Mouse (Mus musculus) heart, postnatal 0 days (tissue): ENCODE data around the gene Tbkbp1. TPM values are rescaled to one million over a fixed set of nuclear protein-coding genes. Genes with fewer than 3 reads are reported as not detected.

ENCODE experiments used
- ATAC-seq: fragments of 200-750 bp; cut with Nextera tagmentation; 2 replicates; pipeline ENCODE4 v1.8.0; 2017; ENCODE audit warnings: low read depth, moderate number of reproducible peaks, moderate library complexity; ENCODE audit not compliant: insufficient read depth
- DNase-seq: peaks from one replicate; pipeline ENCODE4 v3.0.0-alpha.2; 2016; ENCODE audit warnings: low spot score
- H3K27ac ChIP-seq: fragments of 300-500 bp; sonication (generic); 2 replicates; pipeline ENCODE4 v1.5.1; 2014; ENCODE audit warnings: low read depth, mild to moderate bottlenecking
- H3K27me3 ChIP-seq: fragments of 300-500 bp; sonication (generic); 2 replicates; pipeline ENCODE4 v1.6.1; 2014; ENCODE audit warnings: low read length, mixed read lengths; ENCODE audit not compliant: control insufficient read depth, insufficient read depth
- H3K36me3 ChIP-seq: fragments of 300-500 bp; sonication (generic); replicated peaks from 2 replicates; pipeline ENCODE4 v1.6.1; 2014; ENCODE audit warnings: low read length, mixed read lengths; ENCODE audit not compliant: control insufficient read depth, insufficient read depth
- H3K4me1 ChIP-seq: fragments of 300-500 bp; sonication (generic); 2 replicates; pipeline ENCODE4 v1.6.1; 2014; ENCODE audit warnings: antibody characterized with exemption; ENCODE audit not compliant: control insufficient read depth, insufficient read depth
- H3K4me2 ChIP-seq: fragments of 300-500 bp; sonication (generic); 2 replicates; pipeline ENCODE4 v1.6.1; 2014; ENCODE audit warnings: low read depth, mild to moderate bottlenecking, low read length, moderate library complexity
- H3K4me3 ChIP-seq: fragments of 300-500 bp; sonication (generic); 2 replicates; pipeline ENCODE4 v1.5.1; 2014; ENCODE audit warnings: low read depth, low read length
- H3K9ac ChIP-seq: fragments of 300-500 bp; sonication (generic); replicated peaks from 2 replicates; pipeline ENCODE4 v1.6.1; 2014; ENCODE audit warnings: low read depth, low read length, mixed read lengths
- H3K9me3 ChIP-seq: fragments of 300-500 bp; sonication (generic); replicated peaks from 2 replicates; pipeline ENCODE4 v1.6.1; 2016; ENCODE audit warnings: low read length; ENCODE audit not compliant: control insufficient read depth
- CTCF ChIP-seq: IDR thresholded peaks from 2 replicates; pipeline ENCODE4 v1.5.1; 2016; ENCODE audit warnings: antibody characterized with exemption, control low read depth, low read depth
- EP300 ChIP-seq: IDR thresholded peaks from 2 replicates; pipeline ENCODE4 v1.6.1; 2016; ENCODE audit warnings: antibody characterized with exemption, low read depth
- WGBS: fragments of 180-500 bp; shearing (Covaris S2); extraction: QIAGEN DNeasy Blood & Tissue Kit; methylation state at CpG from one replicate; pipeline ENCODE4 v1.1.7; 2014; 5-methylcytosine and 5-hydroxymethylcytosine counted together
- polyA plus RNA-seq: library from polyadenylated mRNA; unstranded; fragments of >200 nt; fragmentation: Nextera tagmentation; extraction: Ambion mirVana; gene quantifications from 2 replicates; pipeline ENCODE4 v1.2.1, GENCODE M21; 2015
- total RNA-seq: library from RNA; depleted of rRNA; stranded (reverse); fragments of >200 nt; gene quantifications from 2 replicates; pipeline ENCODE4 v1.2.3, GENCODE M21; 2014; ENCODE audit warnings: low replicate concordance

Tbkbp1 gene
- total and polyA plus RNA-seq, 2 experiments from 2014 or later: 2.8 to 8.9 TPM

- H3K4me3 ChIP-seq: peak overlapping the region; percentile 85
Observed at GRCm38 (mm10) chr11:97149026-97149425, 2.3 kb downstream of the Tbkbp1 start.

GRCm38 (mm10) chr11:97148591-97148990 is 2.7 kb downstream of the Tbkbp1 start:
- peak overlapping the region; percentile 99 for H3K4me2 ChIP-seq
- 0 out of 2 replicates have a peak, but pooled peaks cover 3% of the 10 kb centered on the region for H3K36me3 ChIP-seq
- no peaks in the 10 kb centered on the region for H3K9me3 ChIP-seq
- H3K9ac ChIP-seq: no peak overlapping the region
- H3K27ac ChIP-seq: peak overlapping the region; percentile 91
- 39% methylated on average over 12 of the region's 12 CpGs for WGBS
- peak overlapping the region; percentile 85 for H3K4me3 ChIP-seq
- peaks cover 3% of the 10 kb centered on the region; the same call in 1 of the 2 replicates for H3K27me3 ChIP-seq
- TF ChIP-seq EP300 (no peak), CTCF (no peak)
- peaks cover 24% of the 10 kb centered on the region; the same call in 1 of the 2 replicates for H3K4me1 ChIP-seq
- ATAC-seq (no peak), DNase-seq (no peak)

More at GRCm38 (mm10) chr11:97149026-97149425, 2.3 kb downstream of the Tbkbp1 start:
- DNase-seq (no peak), ATAC-seq (no peak)
- 42% methylated on average over 9 of the region's 9 CpGs for WGBS
- no peak for TF ChIP-seq CTCF
- no peak for TF ChIP-seq EP300
- H3K36me3 ChIP-seq: 0 out of 2 replicates have a peak, but pooled peaks cover 3% of the 10 kb centered on the region
- H3K9me3 ChIP-seq: no peaks in the 10 kb centered on the region
- H3K9ac ChIP-seq: no peak overlapping the region
- peak overlapping the region; percentile 91 for H3K27ac ChIP-seq
- peaks cover 24% of the 10 kb centered on the region; the same call in 1 of the 2 replicates for H3K4me1 ChIP-seq
- peaks cover 3% of the 10 kb centered on the region; the same call in 1 of the 2 replicates for H3K27me3 ChIP-seq
- H3K4me2 ChIP-seq: peak overlapping the region; percentile 99

DNA sequence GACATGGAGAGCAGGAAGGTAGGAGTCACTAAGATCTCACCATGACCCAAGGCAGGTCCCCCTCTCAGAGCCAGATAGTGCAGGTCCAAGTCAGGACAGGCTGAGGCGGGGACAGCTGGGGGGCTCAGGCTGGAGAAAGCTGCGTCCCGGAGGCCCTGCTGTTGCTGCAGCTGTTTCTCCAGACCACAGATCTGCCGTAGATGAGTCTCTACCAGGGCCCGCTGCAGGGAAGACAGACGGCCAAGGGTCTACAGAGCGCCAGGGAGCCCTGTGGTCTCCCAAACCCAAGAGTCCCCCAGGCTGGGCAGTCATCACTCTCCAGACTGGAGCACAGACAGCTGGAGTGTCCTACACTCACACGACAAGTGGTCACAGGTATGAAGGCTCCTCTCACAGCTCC is 4.0 kb downstream of the Tbkbp1 start:
- H3K4me2 ChIP-seq: no peak overlapping the region
- no peaks in the 10 kb centered on the region for H3K9me3 ChIP-seq
- DNase-seq (no peak), ATAC-seq (no peak)
- H3K36me3 ChIP-seq: peaks cover 7% of the 10 kb centered on the region; the same call in 1 of the 2 replicates
- WGBS: 76% methylated on average over 8 of the region's 8 CpGs
- peaks cover 20% of the 10 kb centered on the region; the same call in 1 of the 2 replicates for H3K4me1 ChIP-seq
- H3K4me3 ChIP-seq: no peak overlapping the region
- H3K27ac ChIP-seq: no peak overlapping the region
- H3K27me3 ChIP-seq: peaks cover 3% of the 10 kb centered on the region; the same call in 1 of the 2 replicates
- TF ChIP-seq CTCF (no peak), EP300 (no peak)
- no peak overlapping the region for H3K9ac ChIP-seq

- no peak overlapping the region for H3K27ac ChIP-seq
- DNase-seq: peak; percentile 56
- 7% methylated on average over 8 of the region's 8 CpGs for WGBS
- no peak overlapping the region for H3K4me3 ChIP-seq
- no peak for ATAC-seq
- peaks cover 9% of the 10 kb centered on the region; the same call in 1 of the 2 replicates for H3K36me3 ChIP-seq
- H3K9me3 ChIP-seq: no peaks in the 10 kb centered on the region
- H3K4me1 ChIP-seq: peaks cover 15% of the 10 kb centered on the region; the same call in 1 of the 2 replicates
- TF ChIP-seq EP300 (no peak), CTCF (peak; percentile 90)
- peaks cover 3% of the 10 kb centered on the region; the same call in 1 of the 2 replicates for H3K27me3 ChIP-seq
- H3K4me2 ChIP-seq: peak overlapping the region; percentile 29; the same call in 1 of the 2 replicates
- no peak overlapping the region for H3K9ac ChIP-seq
Observed at GRCm38 (mm10) chr11:97146724-97147123, 4.6 kb downstream of the Tbkbp1 start.

GRCm38 (mm10) chr11:97145951-97146350 is 5.3 kb downstream of the Tbkbp1 start:
- H3K4me1 ChIP-seq: peaks cover 15% of the 10 kb centered on the region; the same call in 1 of the 2 replicates
- no peaks in the 10 kb centered on the region for H3K9me3 ChIP-seq
- peaks cover 9% of the 10 kb centered on the region; the same call in 1 of the 2 replicates for H3K36me3 ChIP-seq
- WGBS: 70% methylated on average over 9 of the region's 9 CpGs
- no peak overlapping the region for H3K27ac ChIP-seq
- TF ChIP-seq CTCF (no peak), EP300 (no peak)
- H3K9ac ChIP-seq: no peak overlapping the region
- H3K4me2 ChIP-seq: no peak overlapping the region
- DNase-seq: no peak
- ATAC-seq: no peak
- H3K27me3 ChIP-seq: peaks cover 3% of the 10 kb centered on the region; the same call in 1 of the 2 replicates
- no peak overlapping the region for H3K4me3 ChIP-seq

- TF ChIP-seq CTCF (no peak), EP300 (no peak)
- Histone ChIP-seq H3K36me3 (peaks cover 9% of the 10 kb centered on the region; the same call in 1 of the 2 replicates), H3K4me2 (no peak overlapping the region), H3K27me3 (peaks cover 3% of the 10 kb centered on the region; the same call in 1 of the 2 replicates), H3K4me3 (no peak overlapping the region), H3K27ac (no peak overlapping the region), H3K4me1 (peaks cover 15% of the 10 kb centered on the region; the same call in 1 of the 2 replicates), H3K9me3 (no peaks in the 10 kb centered on the region), H3K9ac (no peak overlapping the region)
- WGBS: 93% methylated on average over 2 of the region's 2 CpGs
- DNase-seq: no peak
- no peak for ATAC-seq
Observed at GRCm38 (mm10) chr11:97145320-97145719, 6.0 kb downstream of the Tbkbp1 start.
